Mouse (Mus musculus): ENCODE measurements at regions not wholly inside any gene's neighbourhood (a gene's known extent, or its start where the extent isn't known, plus 50 kb on each side); places are given as distances from the start of the nearest gene placed in this dataset.

DNA sequence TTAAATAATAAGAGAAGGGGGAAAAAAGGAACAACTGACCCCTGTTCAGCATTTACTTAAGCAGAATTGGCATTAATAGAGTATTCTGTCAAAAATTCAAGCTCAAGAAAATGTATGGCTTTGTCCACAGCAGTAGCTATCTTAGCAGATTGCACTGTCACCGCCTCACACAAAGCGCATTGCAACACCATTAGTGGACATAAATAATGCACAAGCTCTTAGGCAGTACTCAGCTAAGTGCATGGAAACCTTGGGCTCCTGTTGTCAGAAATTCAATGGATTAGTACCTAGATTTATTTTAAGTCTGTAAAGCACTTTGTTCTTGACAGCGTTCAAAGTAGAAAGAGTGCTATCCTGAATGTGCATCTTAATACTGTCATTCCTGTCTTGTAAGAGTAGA lies 811.1 kb upstream of the Klhl1 start:
- WGBS = 63% methylated on average over 3 of the region's 3 CpGs
- Histone ChIP-seq H3K9ac (ENCODE audit: low read length) (no peak overlapping the region), H3K27me3 (ENCODE audit: control insufficient read depth, insufficient read depth, low read length) (no peaks in the 10 kb centered on the region), H3K4me2 (ENCODE audit: low read depth, severe bottlenecking) (no peak overlapping the region), H3K4me1 (ENCODE audit: control insufficient read depth, insufficient read depth, low read length) (no peaks in the 10 kb centered on the region), H3K9me3 (ENCODE audit: control insufficient read depth, low read length) (peaks cover 2% of the 10 kb centered on the region; the same call in 1 of the 2 replicates), H3K36me3 (ENCODE audit: control insufficient read depth, insufficient read depth, low read length) (no peaks in the 10 kb centered on the region), H3K4me3 (ENCODE audit: low read depth, low read length) (no peak overlapping the region), H3K27ac (replicated peaks; ENCODE audit: low read depth, low read length) (no peak overlapping the region)
- ATAC-seq (ENCODE audit: insufficient number of reproducible peaks, low FRiP score, low TSS enrichment, low read depth) = no peak
- no peak for DNase-seq (ENCODE audit: low spot score)

DNA sequence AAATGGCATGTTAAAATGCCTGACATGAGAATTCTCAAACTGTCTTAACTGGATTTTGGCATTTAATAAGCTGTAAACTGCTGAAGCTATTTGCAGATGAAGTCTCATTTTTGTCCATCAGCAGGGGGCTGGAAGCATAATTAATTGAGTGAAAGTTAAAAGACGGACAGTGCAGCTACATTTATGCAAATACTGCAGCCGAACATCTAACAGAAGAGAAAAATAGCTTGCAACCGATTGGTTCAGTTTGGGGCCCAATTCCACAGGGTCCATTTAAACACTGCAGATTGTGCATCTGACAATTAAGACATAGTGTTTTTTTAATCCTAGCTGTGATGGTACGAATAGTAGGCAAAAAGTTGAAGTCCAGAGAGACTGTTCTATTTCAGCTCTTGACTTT lies 774.2 kb upstream of the Klhl1 start:
- H3K27me3 ChIP-seq (ENCODE audit: control insufficient read depth, insufficient read depth, low read length) = no peaks in the 10 kb centered on the region
- no peaks in the 10 kb centered on the region for H3K9me3 ChIP-seq (ENCODE audit: control insufficient read depth, low read length)
- 77% methylated on average over 4 of the region's 4 CpGs for WGBS
- no peaks in the 10 kb centered on the region for H3K36me3 ChIP-seq (ENCODE audit: control insufficient read depth, insufficient read depth, low read length)
- no peaks in the 10 kb centered on the region for H3K4me1 ChIP-seq (ENCODE audit: control insufficient read depth, insufficient read depth, low read length)
- H3K4me2 ChIP-seq (ENCODE audit: low read depth, severe bottlenecking) = no peak overlapping the region
- H3K27ac ChIP-seq (replicated peaks; ENCODE audit: low read depth, low read length) = no peak overlapping the region
- H3K9ac ChIP-seq (ENCODE audit: low read length) = no peak overlapping the region
- no peak overlapping the region for H3K4me3 ChIP-seq (ENCODE audit: low read depth, low read length)
- DNase-seq (ENCODE audit: low spot score) (no peak), ATAC-seq (ENCODE audit: insufficient number of reproducible peaks, low FRiP score, low TSS enrichment, low read depth) (no peak)

DNA sequence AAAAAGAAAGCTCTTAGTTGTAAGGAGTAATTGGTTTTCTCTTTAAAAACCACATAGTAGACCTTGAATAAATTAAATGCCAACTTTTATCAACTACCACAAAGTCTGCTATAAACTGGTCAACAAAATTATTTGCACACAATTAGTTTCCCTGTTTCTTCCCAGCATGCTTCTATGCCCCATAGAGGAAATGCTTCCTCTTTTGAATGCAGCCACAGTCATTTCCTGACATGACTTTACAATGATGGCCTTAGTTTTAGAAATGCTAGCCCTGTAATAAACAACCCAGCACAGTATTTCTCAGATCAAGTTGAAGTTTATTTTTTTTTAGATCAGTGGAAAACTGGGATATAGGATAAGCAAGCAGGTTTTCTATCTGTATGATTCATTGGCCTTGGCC lies 768.5 kb upstream of the Klhl1 start:
- Histone ChIP-seq H3K36me3 (ENCODE audit: control insufficient read depth, insufficient read depth, low read length) (no peaks in the 10 kb centered on the region), H3K4me3 (ENCODE audit: low read depth, low read length) (no peak overlapping the region), H3K4me2 (ENCODE audit: low read depth, severe bottlenecking) (no peak overlapping the region), H3K4me1 (ENCODE audit: control insufficient read depth, insufficient read depth, low read length) (no peaks in the 10 kb centered on the region), H3K27ac (replicated peaks; ENCODE audit: low read depth, low read length) (no peak overlapping the region), H3K9ac (ENCODE audit: low read length) (no peak overlapping the region), H3K27me3 (ENCODE audit: control insufficient read depth, insufficient read depth, low read length) (no peaks in the 10 kb centered on the region), H3K9me3 (ENCODE audit: control insufficient read depth, low read length) (no peaks in the 10 kb centered on the region)
- ATAC-seq (ENCODE audit: insufficient number of reproducible peaks, low FRiP score, low TSS enrichment, low read depth) (no peak), DNase-seq (ENCODE audit: low spot score) (no peak)

DNA sequence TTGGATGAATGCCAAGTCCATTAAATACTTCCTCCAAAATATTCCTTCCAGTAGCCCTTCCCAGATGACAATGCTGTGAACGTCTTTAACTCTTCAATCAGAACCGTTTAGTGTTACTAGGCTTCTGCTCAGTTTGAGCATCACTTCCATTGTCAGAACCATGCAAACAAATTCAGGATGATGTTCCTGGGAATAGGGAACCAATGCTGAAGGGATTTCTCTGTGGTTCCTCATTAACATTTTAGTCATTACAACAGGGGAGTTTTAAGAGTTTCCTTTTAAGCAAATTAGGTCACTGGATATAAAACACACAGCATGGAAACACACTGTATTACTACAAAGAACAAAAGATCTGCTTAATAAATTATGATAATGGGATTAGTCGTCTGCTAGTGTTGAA lies 739.6 kb upstream of the Klhl1 start:
- ATAC-seq (ENCODE audit: insufficient number of reproducible peaks, low FRiP score, low TSS enrichment, low read depth) = no peak
- Histone ChIP-seq H3K4me1 (ENCODE audit: control insufficient read depth, insufficient read depth, low read length) (no peaks in the 10 kb centered on the region), H3K36me3 (ENCODE audit: control insufficient read depth, insufficient read depth, low read length) (no peaks in the 10 kb centered on the region), H3K9me3 (ENCODE audit: control insufficient read depth, low read length) (no peaks in the 10 kb centered on the region), H3K27ac (replicated peaks; ENCODE audit: low read depth, low read length) (no peak overlapping the region), H3K4me3 (ENCODE audit: low read depth, low read length) (no peak overlapping the region), H3K4me2 (ENCODE audit: low read depth, severe bottlenecking) (no peak overlapping the region), H3K27me3 (ENCODE audit: control insufficient read depth, insufficient read depth, low read length) (no peaks in the 10 kb centered on the region), H3K9ac (ENCODE audit: low read length) (no peak overlapping the region)
- DNase-seq (ENCODE audit: low spot score) = no peak
- WGBS = 48% methylated on average over 3 of the region's 3 CpGs
